Mouse (Mus musculus) neural tube, embryonic 13.5 days (tissue): ENCODE results near the gene Cd247. TPM values are rescaled to one million over a fixed set of nuclear protein-coding genes. Genes with fewer than 3 reads are reported as not detected.
A peak's percentile ranks its signal among the peaks of the same experiment; 100 is the strongest.

Source experiments
- ATAC-seq: fragments of 200-750 bp; cut with Nextera tagmentation; 2 replicates; pipeline ENCODE4 v1.8.0; 2017; ENCODE audit warnings: low read depth, mild to moderate bottlenecking, moderate TSS enrichment, moderate library complexity
- H3K27ac ChIP-seq: fragments of 300-500 bp; sonication (generic); replicated peaks from 2 replicates; pipeline ENCODE4 v1.5.1; 2015; ENCODE audit warnings: moderate library complexity, mild to moderate bottlenecking, inconsistent platforms
- H3K27me3 ChIP-seq: fragments of 300-500 bp; sonication (generic); 2 replicates; pipeline ENCODE4 v1.6.1; 2015; ENCODE audit warnings: mild to moderate bottlenecking, inconsistent platforms
- H3K36me3 ChIP-seq: fragments of 300-500 bp; sonication (generic); 2 replicates; pipeline ENCODE4 v1.6.1; 2015; ENCODE audit warnings: mild to moderate bottlenecking, inconsistent platforms
- H3K4me1 ChIP-seq: fragments of 300-500 bp; sonication (generic); replicated peaks from 2 replicates; pipeline ENCODE4 v1.6.1; 2015; ENCODE audit warnings: inconsistent platforms
- H3K4me2 ChIP-seq: fragments of 300-500 bp; sonication (generic); 2 replicates; pipeline ENCODE4 v1.6.1; 2015; ENCODE audit warnings: inconsistent platforms, mild to moderate bottlenecking, moderate library complexity
- H3K4me3 ChIP-seq: fragments of 300-500 bp; sonication (generic); 2 replicates; pipeline ENCODE4 v1.5.1; 2015; ENCODE audit warnings: mild to moderate bottlenecking, inconsistent platforms
- H3K9ac ChIP-seq: fragments of 300-500 bp; sonication (generic); 2 replicates; pipeline ENCODE4 v1.6.1; 2015; ENCODE audit warnings: moderate library complexity, mild to moderate bottlenecking, inconsistent platforms
- H3K9me3 ChIP-seq: fragments of 300-500 bp; sonication (generic); 2 replicates; pipeline ENCODE4 v1.6.1; 2016; ENCODE audit warnings: inconsistent platforms
- WGBS: fragments of 180-500 bp; shearing (Covaris S2); methylation state at CpG from one replicate; pipeline ENCODE4 v1.1.7; 2015; 5-methylcytosine and 5-hydroxymethylcytosine counted together
- polyA plus RNA-seq: library from polyadenylated mRNA; unstranded; fragments of >200 nt; fragmentation: Nextera tagmentation; extraction: Ambion mirVana; gene quantifications from 2 replicates; pipeline ENCODE4 v1.2.1, GENCODE M21; 2015

Cd247 gene
- polyA plus RNA-seq, 1 experiment from 2014 or later: 0.60 TPM

DNA sequence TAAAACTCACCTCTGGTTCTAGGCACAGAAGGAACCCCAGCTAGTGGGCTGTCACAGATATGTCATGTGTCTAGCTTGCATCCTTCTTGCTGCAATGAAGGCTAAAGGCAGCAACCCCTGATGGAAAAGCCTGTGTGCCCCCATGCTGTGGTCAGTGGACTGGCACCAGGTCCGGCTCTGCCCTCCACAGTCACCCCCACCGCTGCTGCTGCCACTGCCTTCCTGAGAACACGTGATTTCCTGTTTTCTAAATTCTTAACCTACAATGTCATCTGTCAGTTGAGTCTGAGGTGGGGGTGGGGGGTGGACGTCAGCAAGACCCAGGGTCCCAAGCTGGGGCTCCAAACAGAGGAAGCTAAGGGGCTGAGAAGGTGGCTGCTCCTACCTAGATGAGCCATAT, 60.4 kb downstream of the Cd247 start:
- Histone ChIP-seq H3K4me1 (peaks cover 32% of the 10 kb centered on the region), H3K9me3 (no peaks in the 10 kb centered on the region), H3K27ac (no peak overlapping the region), H3K4me2 (no peak overlapping the region), H3K4me3 (no peak overlapping the region), H3K36me3 (no peaks in the 10 kb centered on the region), H3K27me3 (peaks cover 82% of the 10 kb centered on the region), H3K9ac (no peak overlapping the region)
- WGBS: 76% methylated on average over 4 of the region's 4 CpGs
- ATAC-seq: no peak

DNA sequence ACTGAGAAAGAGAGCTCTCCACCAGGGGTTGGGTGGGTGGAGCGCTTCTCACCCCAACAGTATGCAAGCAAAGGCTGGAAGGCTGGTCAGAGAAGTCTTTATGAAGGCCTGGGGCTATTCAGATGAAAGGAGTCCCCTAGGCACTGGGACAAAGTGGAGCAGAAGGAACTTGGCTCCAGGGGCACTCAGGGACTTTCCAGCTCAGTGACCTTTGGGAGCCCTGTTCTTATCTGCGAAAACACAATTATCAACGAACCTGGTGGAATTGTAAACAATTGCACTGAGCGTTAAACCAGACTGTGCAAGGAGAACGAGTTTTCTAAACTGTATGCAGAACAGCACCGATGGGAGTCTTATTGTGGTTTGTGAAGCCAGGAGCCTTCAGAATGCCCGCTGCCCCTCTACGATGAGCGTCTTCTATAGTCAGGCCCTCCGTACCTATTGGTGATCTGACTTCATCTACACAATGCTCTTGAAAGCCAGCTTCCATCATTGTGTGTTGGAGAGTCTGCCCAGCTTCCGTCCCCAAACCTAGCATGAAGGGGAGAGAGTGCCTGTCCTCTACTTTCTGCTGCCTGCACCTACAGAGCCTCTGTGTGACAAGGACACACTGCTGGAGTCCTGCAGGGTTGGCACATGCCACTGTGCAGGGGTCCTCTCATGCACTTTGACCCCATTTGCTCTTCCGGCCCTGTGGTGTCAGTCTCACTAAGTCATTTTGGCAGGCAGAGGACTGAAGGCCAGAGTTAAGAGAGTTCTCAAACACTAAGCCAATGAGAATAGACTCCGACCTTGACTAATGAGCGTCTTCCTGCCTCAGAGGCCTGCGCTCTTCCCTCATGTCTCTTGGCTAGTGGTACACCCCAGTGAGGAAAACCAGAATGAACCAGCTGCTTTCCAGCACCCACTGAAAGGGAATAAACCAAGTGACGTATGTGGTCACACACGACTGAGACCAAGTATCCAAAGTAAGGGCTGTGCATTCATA, 61.3 kb downstream of the Cd247 start:
- WGBS: 83% methylated on average over 17 of the region's 17 CpGs

DNA sequence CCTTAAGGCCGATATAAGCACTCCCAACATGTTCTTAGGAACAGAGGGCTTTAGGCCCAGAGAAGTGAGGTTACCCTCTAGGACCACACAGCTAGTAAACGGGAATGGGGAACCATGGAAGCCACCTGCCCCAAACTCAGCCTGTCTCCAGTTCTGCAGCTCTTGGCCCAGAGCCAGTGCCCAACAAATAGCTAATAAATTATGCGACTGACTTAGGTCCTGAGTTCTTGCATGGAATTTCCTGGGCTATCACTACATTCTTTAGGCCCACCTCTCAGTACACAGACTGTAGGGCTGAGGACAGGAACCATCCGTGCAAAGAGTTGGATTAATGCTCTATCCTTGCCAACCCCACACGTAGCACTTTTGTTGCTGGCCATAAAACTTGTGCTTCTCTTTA, 63.6 kb downstream of the Cd247 start:
- Histone ChIP-seq H3K4me1 (peaks cover 15% of the 10 kb centered on the region), H3K9ac (no peak overlapping the region), H3K4me2 (no peak overlapping the region), H3K9me3 (no peaks in the 10 kb centered on the region), H3K27me3 (peaks cover 76% of the 10 kb centered on the region), H3K4me3 (no peak overlapping the region), H3K36me3 (no peaks in the 10 kb centered on the region), H3K27ac (no peak overlapping the region; the same call in 1 of the 2 replicates)
- WGBS: 42% methylated on average over 5 of the region's 5 CpGs
- ATAC-seq: 0 out of 2 replicates have a peak, but pooled peaks have one; percentile 37

More for the DNA sequence above, 61.3 kb downstream of the Cd247 start:
- Histone ChIP-seq H3K4me3 (no peak overlapping the region), H3K27ac (no peak overlapping the region), H3K9ac (no peak overlapping the region), H3K4me2 (no peak overlapping the region), H3K27me3 (peaks cover 82% of the 10 kb centered on the region), H3K36me3 (no peaks in the 10 kb centered on the region), H3K9me3 (no peaks in the 10 kb centered on the region), H3K4me1 (peaks cover 25% of the 10 kb centered on the region)
- no peak for ATAC-seq

DNA sequence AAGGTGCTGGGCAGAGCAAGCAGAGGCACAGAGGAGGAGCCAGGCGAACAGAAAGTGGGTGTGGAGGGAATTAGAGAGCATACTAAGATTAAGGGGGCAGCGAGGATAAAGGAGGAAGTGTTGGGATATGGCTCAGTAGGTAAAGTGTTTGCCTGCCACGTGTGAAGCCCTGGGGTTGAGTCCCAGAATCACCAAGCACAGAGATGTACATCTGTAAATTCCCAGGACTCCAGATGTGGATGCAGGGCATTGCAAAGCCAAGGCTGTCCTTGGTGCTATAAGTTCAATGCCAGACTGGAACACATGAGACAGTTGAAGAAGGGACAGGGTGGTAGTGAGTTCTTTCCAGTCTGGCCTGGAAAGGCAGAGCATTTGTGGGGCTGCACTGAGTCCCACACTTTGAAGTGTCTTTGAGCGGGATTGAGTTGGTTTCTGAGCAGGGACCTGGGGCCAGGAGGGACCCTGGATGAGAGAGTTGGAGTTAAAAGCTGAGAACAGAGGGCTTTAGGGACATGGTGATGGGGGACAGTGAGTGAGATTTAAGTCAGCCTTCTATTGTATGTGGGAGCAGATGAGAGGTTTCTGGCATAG, 64.7 kb downstream of the Cd247 start:
- Histone ChIP-seq H3K27me3 (peaks cover 70% of the 10 kb centered on the region), H3K4me2 (no peak overlapping the region), H3K4me1 (peaks cover 15% of the 10 kb centered on the region), H3K9ac (0 out of 2 replicates have a peak overlapping the region, but pooled peaks have one; percentile 28), H3K9me3 (no peaks in the 10 kb centered on the region), H3K4me3 (no peak overlapping the region), H3K36me3 (no peaks in the 10 kb centered on the region), H3K27ac (peak overlapping the region; percentile 46)
- no peak for ATAC-seq
- WGBS: 61% methylated on average over 4 of the region's 4 CpGs

DNA sequence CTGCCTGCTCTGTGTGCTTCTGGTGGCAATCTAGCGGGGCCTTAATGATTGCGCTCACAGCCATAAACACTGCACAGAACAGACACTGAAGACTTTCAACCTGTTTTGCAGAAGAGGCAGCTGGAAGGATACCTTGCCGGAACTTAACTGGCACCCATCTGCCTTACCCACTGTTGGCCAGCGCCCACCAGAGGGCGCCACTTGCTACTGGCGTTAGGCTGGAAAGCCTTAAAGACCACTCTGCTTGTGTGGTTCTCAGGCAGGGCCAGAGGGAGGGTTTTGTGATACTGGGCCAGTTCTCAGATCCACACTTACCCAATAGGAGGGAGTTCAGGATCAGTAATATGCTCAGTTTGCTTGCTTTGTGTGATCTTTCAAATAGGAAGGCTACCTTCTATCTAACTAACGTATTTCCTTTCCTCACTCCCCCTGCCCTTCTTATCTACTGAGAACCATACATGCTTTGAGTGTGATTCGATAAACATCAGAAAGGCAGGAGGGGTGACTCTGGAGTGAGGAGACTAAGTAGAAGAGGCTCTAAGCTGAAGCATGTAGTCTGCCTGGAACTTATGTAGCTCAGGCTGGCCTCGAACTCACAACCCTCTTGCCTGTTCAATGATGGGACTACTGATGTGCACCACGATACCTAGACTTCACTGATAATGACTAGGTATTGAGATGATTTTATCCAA, 65.4 kb downstream of the Cd247 start:
- no peak for ATAC-seq
- Histone ChIP-seq H3K4me1 (peaks cover 15% of the 10 kb centered on the region), H3K9ac (no peak overlapping the region), H3K27me3 (peaks cover 64% of the 10 kb centered on the region), H3K9me3 (no peaks in the 10 kb centered on the region), H3K36me3 (no peaks in the 10 kb centered on the region), H3K4me2 (no peak overlapping the region), H3K4me3 (no peak overlapping the region), H3K27ac (no peak overlapping the region)
- 59% methylated on average over 10 of the region's 10 CpGs for WGBS

DNA sequence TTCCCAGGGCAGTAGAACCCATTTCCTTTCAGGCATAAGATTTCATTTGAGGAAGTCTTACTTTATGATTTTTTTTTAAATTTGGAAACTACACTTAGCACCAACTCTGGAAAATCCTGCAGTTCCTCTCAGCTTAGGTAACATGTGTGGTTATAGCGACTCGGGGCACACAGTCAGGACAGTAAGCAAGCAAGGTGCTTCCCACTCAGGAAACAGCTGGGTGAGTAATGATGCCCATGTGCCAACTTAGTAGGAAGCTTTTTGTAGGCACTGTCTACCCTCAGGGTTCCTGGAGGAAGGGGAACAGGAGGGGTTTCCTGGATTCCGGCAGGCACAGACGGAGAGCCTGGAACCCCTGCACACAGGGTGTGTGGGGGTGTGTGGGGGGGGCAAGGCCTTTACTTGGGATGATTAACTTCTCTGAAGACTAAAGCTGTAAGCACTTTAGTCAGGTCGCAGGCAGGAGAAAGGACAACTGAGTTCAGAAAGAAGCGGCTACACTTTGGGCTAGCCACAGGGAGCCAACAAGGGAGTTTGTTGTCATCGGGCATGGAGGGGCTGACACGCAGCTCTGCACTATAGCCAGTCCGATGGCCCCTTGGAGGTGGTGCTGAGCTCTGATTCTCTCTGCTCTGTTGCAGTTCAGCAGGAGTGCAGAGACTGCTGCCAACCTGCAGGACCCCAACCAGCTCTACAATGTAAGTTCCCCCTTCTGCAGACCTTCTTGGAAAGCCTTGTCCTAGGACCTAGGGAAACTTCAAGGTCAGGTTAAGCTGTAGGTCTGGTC, 67.5 kb downstream of the Cd247 start:
- 62% methylated on average over 9 of the region's 9 CpGs for whole genome bisulfite sequencing
- H3K27me3 ChIP-seq: peaks cover 46% of the 10 kb centered on the region
- H3K4me1 ChIP-seq: peaks cover 15% of the 10 kb centered on the region
- no peak for ATAC-seq
- no peak overlapping the region for H3K4me2 ChIP-seq
- H3K36me3 ChIP-seq: no peaks in the 10 kb centered on the region
- H3K9ac ChIP-seq: no peak overlapping the region
- H3K4me3 ChIP-seq: no peak overlapping the region
- no peak overlapping the region for H3K27ac ChIP-seq
- H3K9me3 ChIP-seq: no peaks in the 10 kb centered on the region

DNA sequence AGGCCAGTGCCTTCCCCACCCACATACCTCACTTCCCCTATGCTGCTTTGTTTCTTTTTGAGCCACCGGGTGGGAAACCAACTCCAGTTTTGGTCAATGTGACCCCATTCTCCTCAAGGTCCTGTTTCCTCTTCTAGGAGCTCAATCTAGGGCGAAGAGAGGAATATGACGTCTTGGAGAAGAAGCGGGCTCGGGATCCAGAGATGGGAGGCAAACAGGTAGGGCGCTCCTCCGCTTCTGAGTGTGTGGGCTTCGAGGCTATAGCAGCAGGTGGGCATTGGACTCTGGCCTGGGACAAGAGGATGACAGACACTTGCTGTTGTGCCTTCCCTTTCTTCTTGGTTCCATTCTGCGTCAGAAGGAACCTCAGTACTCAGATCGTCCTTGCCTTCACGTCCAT, 68.8 kb downstream of the Cd247 start:
- no peak for ATAC-seq
- no peak overlapping the region for H3K27ac ChIP-seq
- H3K9ac ChIP-seq: no peak overlapping the region
- no peaks in the 10 kb centered on the region for H3K9me3 ChIP-seq
- H3K4me2 ChIP-seq: no peak overlapping the region
- no peaks in the 10 kb centered on the region for H3K36me3 ChIP-seq
- H3K4me1 ChIP-seq: peaks cover 14% of the 10 kb centered on the region
- H3K4me3 ChIP-seq: no peak overlapping the region
- H3K27me3 ChIP-seq: peaks cover 40% of the 10 kb centered on the region
- WGBS: 96% methylated on average over 11 of the region's 11 CpGs

DNA sequence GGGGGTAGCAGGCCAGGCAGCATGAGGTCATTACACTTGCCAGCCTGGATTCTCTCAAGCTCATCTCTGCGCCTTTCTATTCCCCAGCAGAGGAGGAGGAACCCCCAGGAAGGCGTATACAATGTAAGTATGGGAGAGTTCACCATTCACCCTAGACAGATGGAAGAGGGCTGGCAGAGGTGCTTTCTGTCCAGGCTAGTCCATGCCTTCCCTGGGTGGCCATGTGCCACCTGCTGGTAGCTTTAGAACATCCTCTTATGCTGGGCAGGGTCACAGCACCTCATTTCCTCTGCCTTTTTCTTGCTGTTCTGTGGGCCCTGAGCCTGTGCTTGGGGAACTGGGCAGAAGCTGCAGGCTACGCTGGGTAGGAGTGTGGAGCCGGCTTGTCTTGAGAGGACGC, 69.9 kb downstream of the Cd247 start:
- no peaks in the 10 kb centered on the region for H3K9me3 ChIP-seq
- H3K9ac ChIP-seq: no peak overlapping the region
- no peak for ATAC-seq
- no peak overlapping the region for H3K4me3 ChIP-seq
- WGBS: 80% methylated on average over 5 of the region's 5 CpGs
- peaks cover 35% of the 10 kb centered on the region for H3K27me3 ChIP-seq
- no peak overlapping the region for H3K27ac ChIP-seq
- no peak overlapping the region for H3K4me2 ChIP-seq
- H3K4me1 ChIP-seq: peaks cover 3% of the 10 kb centered on the region; the same call in 1 of the 2 replicates
- no peaks in the 10 kb centered on the region for H3K36me3 ChIP-seq

DNA sequence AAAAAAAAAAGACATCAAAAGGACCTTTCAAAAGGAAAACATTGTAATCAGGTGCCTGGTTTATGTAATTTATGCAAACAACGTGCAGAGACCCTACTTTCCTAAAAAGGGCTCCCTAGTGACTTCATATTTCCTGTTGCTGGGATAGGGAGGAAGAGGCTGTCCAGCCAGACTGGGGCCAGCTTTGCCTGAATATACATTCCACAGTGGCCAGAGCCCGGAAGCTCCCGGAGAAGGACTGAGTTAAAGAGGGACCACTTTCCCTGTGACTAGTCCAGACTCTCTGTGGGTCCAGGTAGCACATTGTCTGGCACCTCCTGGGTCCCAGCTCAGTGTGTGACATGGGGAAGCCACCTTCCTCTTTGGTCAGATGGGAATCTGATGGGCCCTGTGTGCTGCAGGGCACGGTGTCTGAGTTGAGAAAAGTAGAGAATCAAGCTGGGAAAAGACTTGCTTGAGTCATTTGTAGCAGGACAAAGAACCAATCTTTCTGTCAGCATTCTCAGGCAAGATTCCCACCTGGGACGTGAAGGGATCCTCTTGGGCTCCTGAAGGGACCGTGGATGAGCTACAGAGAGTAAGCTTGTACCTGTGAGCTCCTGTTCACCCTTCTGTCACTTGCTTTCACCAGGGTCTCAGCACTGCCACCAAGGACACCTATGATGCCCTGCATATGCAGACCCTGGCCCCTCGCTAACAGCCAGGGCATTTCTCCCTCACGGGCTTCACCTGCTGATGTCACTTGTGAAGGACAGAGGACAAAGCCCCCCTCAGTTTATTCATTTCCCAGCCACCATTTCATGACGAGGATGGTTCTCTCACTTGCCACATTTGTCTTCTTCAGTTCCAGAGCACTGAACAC, 72.1 kb downstream of the Cd247 start:
- ATAC-seq: no peak
- peaks cover 16% of the 10 kb centered on the region for H3K4me1 ChIP-seq
- peaks cover 13% of the 10 kb centered on the region for H3K27me3 ChIP-seq
- H3K9ac ChIP-seq: no peak overlapping the region
- H3K27ac ChIP-seq: peak overlapping the region; percentile 25; the same call in 1 of the 2 replicates
- H3K9me3 ChIP-seq: no peaks in the 10 kb centered on the region
- H3K4me2 ChIP-seq: no peak overlapping the region
- WGBS: 76% methylated on average over 9 of the region's 9 CpGs
- H3K36me3 ChIP-seq: peaks cover 6% of the 10 kb centered on the region; the same call in 1 of the 2 replicates
- no peak overlapping the region for H3K4me3 ChIP-seq

DNA sequence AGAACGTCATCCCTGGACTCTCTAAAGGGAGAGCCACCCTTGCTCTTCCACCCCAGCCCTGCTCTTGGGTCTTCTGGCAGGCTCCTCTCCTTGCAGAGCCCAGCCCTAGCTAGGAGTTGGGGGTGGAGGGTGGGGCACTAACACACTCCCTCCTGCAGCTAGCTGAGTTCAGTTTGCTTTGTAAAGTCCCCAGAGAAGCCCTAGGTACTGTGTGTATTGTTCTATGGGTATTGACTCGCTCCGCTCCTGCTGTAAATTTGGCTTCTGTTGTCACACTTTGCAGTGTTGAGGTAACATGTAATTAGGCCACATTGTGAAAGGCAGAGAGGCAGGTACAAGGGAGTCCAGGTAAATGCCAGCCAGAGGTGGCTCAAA, 72.7 kb downstream of the Cd247 start:
- peaks cover 21% of the 10 kb centered on the region for H3K4me1 ChIP-seq
- H3K4me3 ChIP-seq: no peak overlapping the region
- no peak overlapping the region for H3K9ac ChIP-seq
- WGBS: 63% methylated on average over 3 of the region's 3 CpGs
- H3K9me3 ChIP-seq: no peaks in the 10 kb centered on the region
- H3K27ac ChIP-seq: no peak overlapping the region
- peaks cover 7% of the 10 kb centered on the region; the same call in 1 of the 2 replicates for H3K27me3 ChIP-seq
- peaks cover 6% of the 10 kb centered on the region; the same call in 1 of the 2 replicates for H3K36me3 ChIP-seq
- H3K4me2 ChIP-seq: no peak overlapping the region
- no peak for ATAC-seq

DNA sequence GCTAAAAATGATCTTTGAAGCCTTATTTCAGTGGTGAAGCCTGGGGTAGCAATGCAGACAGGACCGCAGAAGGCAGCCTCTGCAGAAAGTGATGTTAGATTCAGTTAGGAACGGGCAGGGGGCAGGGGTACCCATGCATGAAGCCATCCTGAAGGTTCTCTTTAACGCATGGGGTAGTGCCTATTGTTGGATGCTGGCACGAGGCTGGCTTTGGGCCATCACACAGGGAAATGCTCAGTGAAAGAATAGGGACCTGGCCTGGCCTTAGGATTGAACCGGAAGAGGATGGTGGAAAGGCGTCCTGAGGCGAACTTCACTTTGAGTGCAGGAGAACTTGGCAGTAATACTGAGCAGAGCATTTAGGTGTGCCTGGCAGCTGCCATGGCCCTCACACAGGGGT, 73.6 kb downstream of the Cd247 start:
- WGBS: 56% methylated on average over 7 of the region's 7 CpGs
- Histone ChIP-seq H3K36me3 (peaks cover 6% of the 10 kb centered on the region; the same call in 1 of the 2 replicates), H3K27ac (no peak overlapping the region), H3K27me3 (0 out of 2 replicates have a peak, but pooled peaks cover 4% of the 10 kb centered on the region), H3K9me3 (no peaks in the 10 kb centered on the region), H3K4me2 (no peak overlapping the region), H3K4me3 (no peak overlapping the region), H3K4me1 (peaks cover 28% of the 10 kb centered on the region), H3K9ac (no peak overlapping the region)
- no peak for ATAC-seq
